Mouse (Mus musculus): ENCODE data around the gene Prp2. TPM values are rescaled to one million over a fixed set of nuclear protein-coding genes. Genes with fewer than 3 reads are reported as not detected.

Prp2 gene
- not detected in 2 replicates for polyA plus RNA-seq (2015; fragmentation: Nextera tagmentation; extraction: Ambion mirVana)

DNA sequence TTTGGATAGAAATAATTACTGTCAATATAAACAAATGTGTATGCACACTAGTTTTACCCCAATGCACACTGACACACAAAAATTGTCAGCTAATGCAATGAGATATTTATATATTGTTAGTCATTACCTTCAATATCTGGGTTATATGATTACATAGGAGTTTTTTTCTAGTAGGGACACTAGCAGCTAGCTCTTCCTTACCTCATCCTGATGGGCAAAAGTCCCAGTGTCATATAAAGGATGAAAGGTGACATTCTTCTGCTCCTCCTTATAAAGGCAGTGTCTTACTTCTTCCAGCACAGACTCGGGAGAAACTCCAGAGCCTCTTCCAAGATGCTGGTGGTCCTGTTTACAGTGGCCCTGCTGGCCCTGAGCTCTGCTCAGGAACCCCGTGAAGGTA is at the start of gene Prp2:
Prp2 (plus strand) TSS at position 301 of the 400 bp plus-strand sequence.

DNA sequence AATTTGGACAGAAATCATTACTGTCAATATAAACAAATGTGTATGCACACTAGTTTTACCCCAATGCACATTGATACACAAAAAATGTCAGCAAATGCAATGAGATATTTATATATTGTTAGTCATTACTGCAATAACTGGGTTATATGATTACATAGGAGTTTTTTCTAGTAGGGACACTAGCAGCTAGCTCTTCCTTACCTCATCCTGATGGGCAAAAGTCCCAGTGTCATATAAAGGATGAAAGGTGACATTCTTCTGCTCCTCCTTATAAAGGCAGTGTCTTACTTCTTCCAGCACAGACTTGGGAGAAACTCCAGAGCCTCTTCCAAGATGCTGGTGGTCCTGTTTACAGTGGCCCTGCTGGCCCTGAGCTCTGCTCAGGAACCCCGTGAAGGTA is 26.2 kb upstream of the Prp2 start, which contains the start of gene Prh1:
Prh1 (plus strand) TSS at position 301 of the 400 bp plus-strand sequence.

Other genes with a start within 250 kb of the Prp2 start
- gene Gm8882, start 231.8 kb upstream of the Prp2 start, polyA plus RNA-seq (2015; fragmentation: Nextera tagmentation; extraction: Ambion mirVana), result not detected in 2 replicates
- not detected in 2 replicates for gene Prh1, start 26.1 kb upstream of the Prp2 start, polyA plus RNA-seq (2015; fragmentation: Nextera tagmentation; extraction: Ambion mirVana)
- gene A630073D07Rik, start 55.6 kb downstream of the Prp2 start, polyA plus RNA-seq (2015; fragmentation: Nextera tagmentation; extraction: Ambion mirVana), result not detected in 2 replicates
- not detected in 2 replicates for gene Tas2r120, start 61.0 kb downstream of the Prp2 start, polyA plus RNA-seq (2015; fragmentation: Nextera tagmentation; extraction: Ambion mirVana)
- gene Tas2r121, start 105.1 kb downstream of the Prp2 start, polyA plus RNA-seq (2015; fragmentation: Nextera tagmentation; extraction: Ambion mirVana), result not detected in 2 replicates
- not detected in 2 replicates for gene Tas2r122, start 116.0 kb downstream of the Prp2 start, polyA plus RNA-seq (2015; fragmentation: Nextera tagmentation; extraction: Ambion mirVana)
- gene Tas2r115, start 142.1 kb downstream of the Prp2 start, polyA plus RNA-seq (2015; fragmentation: Nextera tagmentation; extraction: Ambion mirVana), result not detected in 2 replicates
- gene Tas2r124, start 158.8 kb downstream of the Prp2 start, polyA plus RNA-seq (2015; fragmentation: Nextera tagmentation; extraction: Ambion mirVana), result not detected in 2 replicates
- gene Tas2r102, start 166.2 kb downstream of the Prp2 start, polyA plus RNA-seq (2015; fragmentation: Nextera tagmentation; extraction: Ambion mirVana), result not detected in 2 replicates
- gene Tas2r136, start 182.2 kb downstream of the Prp2 start, polyA plus RNA-seq (2015; fragmentation: Nextera tagmentation; extraction: Ambion mirVana), result not detected in 2 replicates
- not detected in 2 replicates for gene Tas2r117, start 206.9 kb downstream of the Prp2 start, polyA plus RNA-seq (2015; fragmentation: Nextera tagmentation; extraction: Ambion mirVana)